Mouse (Mus musculus): ENCODE measurements at regions not wholly inside any gene's neighbourhood (a gene's known extent, or its start where the extent isn't known, plus 50 kb on each side); places are given as distances from the start of the nearest gene placed in this dataset.
A peak's percentile ranks its signal among the peaks of the same experiment; 100 is the strongest.

DNA sequence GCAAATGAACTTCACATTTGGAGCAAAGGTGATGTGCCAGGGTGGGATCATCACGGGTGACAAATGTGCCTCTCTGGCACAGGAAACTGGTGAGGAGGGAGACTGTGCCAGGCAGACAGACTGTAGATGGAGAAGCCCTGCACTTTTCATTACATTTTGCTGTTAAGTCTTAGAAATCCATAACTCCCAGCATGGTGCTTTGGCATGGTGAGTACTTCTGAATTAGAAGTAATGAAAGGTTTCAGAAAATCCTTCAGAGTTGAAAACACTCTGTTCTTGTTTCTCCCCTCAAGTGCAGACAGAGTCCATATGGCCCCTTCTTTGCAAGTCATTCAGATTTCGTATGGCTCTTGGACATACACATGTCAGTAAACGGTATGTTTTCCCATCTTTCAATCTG lies 528.2 kb downstream of the Kctd8 start:
- DNase-seq, result peak; percentile 12

DNA sequence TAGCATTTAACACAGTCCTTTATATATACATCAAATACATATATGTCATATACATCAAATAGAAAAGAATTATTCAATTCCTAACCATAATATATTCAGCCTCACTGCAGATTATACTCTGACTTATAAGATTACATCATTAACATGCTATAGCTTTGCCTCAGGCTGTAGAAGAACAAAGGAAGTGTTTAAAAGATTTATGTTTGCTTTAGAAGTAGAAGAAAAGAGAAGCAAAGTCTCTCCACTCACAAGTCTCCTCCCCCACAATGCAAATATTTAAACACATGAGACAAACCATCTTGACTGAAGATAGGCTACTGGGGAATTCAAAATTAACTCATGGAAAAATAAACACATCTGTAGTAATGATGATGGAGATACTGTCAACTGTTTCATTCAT lies 531.5 kb downstream of the Kctd8 start:
- no peak for DNase-seq
